Mouse (Mus musculus) intestine, embryonic 16.5 days (tissue): ENCODE results near the gene Tagln3. TPM values are rescaled to one million over a fixed set of nuclear protein-coding genes. Genes with fewer than 3 reads are reported as not detected.

Experiments used
- ATAC-seq: fragments of 200-750 bp; cut with Nextera tagmentation; 2 replicates; pipeline ENCODE4 v1.8.0; 2017; ENCODE audit warnings: moderate TSS enrichment, moderate library complexity
- H3K27ac ChIP-seq: fragments of 300-500 bp; sonication (generic); 2 replicates; pipeline ENCODE4 v1.5.1; 2014; ENCODE audit warnings: mild to moderate bottlenecking, low read length
- H3K27me3 ChIP-seq: fragments of 300-500 bp; sonication (generic); replicated peaks from 2 replicates; pipeline ENCODE4 v1.6.1; 2014; ENCODE audit warnings: low read length, control low read depth, mixed read lengths; ENCODE audit not compliant: control insufficient read depth, insufficient read depth
- H3K36me3 ChIP-seq: fragments of 300-500 bp; sonication (generic); 2 replicates; pipeline ENCODE4 v1.6.1; 2014; ENCODE audit warnings: low read length, control low read depth; ENCODE audit not compliant: control insufficient read depth, insufficient read depth
- H3K4me1 ChIP-seq: fragments of 300-500 bp; sonication (generic); 2 replicates; pipeline ENCODE4 v1.6.1; 2014; ENCODE audit warnings: low read length, control low read depth, mixed read lengths; ENCODE audit not compliant: control insufficient read depth, insufficient read depth
- H3K4me2 ChIP-seq: fragments of 300-500 bp; sonication (generic); 2 replicates; pipeline ENCODE4 v1.6.1; 2014; ENCODE audit warnings: low read depth, low read length, control low read depth
- H3K4me3 ChIP-seq: fragments of 300-500 bp; sonication (generic); 2 replicates; pipeline ENCODE4 v1.5.1; 2014; ENCODE audit warnings: mild to moderate bottlenecking, low read length
- H3K9ac ChIP-seq: fragments of 300-500 bp; sonication (generic); 2 replicates; pipeline ENCODE4 v1.6.1; 2014; ENCODE audit warnings: low read depth, low read length
- H3K9me3 ChIP-seq: fragments of 300-500 bp; sonication (generic); 2 replicates; pipeline ENCODE4 v1.6.1; 2016; ENCODE audit warnings: low read length, control low read depth; ENCODE audit not compliant: control insufficient read depth
- WGBS: fragments of 180-500 bp; shearing (Covaris S2); extraction: QIAGEN DNeasy Blood & Tissue Kit; methylation state at CpG from one replicate; pipeline ENCODE4 v1.1.7; 2014; 5-methylcytosine and 5-hydroxymethylcytosine counted together
- polyA plus RNA-seq: library from polyadenylated mRNA; unstranded; fragments of >200 nt; fragmentation: Nextera tagmentation; extraction: Ambion mirVana; gene quantifications from 2 replicates; pipeline ENCODE4 v1.2.1, GENCODE M21; 2015

Tagln3 gene
- polyA plus RNA-seq, 1 experiment from 2014 or later, result 24.7 TPM

DNA sequence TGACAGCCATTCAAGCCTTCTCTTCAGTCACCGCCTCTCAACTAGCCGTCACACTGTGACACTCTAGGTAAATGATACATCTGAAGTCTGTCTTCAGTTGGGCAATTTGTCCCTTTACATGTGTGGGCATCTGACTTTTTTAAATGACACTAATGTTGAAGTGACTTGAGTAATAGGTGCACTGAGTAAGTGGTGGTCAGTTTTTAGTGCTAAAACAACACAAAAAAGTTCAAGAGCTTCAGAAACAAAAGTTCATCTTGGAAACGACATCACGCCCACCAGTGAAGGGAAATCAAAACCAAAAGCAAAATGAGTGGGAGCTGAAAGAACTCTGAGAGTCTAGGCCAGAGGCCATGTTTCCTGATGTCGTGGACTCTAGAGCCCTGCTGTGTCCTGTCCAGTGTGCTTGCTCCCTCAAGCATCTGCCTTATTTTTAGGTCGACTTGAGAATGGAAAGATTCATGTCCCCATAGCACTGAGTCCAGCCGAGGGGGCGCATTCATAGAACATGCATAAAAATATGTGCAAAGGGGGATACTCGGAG lies 34.4 kb upstream of the Tagln3 start:
- Histone ChIP-seq H3K4me3 (no peak overlapping the region), H3K9me3 (no peaks in the 10 kb centered on the region), H3K9ac (no peak overlapping the region), H3K4me1 (no peaks in the 10 kb centered on the region), H3K36me3 (no peaks in the 10 kb centered on the region; the same call in 1 of the 2 replicates), H3K27ac (no peak overlapping the region), H3K27me3 (no peaks in the 10 kb centered on the region), H3K4me2 (no peak overlapping the region)
- ATAC-seq, result no peak
- 86% methylated on average over 9 of the region's 9 CpGs for WGBS

DNA sequence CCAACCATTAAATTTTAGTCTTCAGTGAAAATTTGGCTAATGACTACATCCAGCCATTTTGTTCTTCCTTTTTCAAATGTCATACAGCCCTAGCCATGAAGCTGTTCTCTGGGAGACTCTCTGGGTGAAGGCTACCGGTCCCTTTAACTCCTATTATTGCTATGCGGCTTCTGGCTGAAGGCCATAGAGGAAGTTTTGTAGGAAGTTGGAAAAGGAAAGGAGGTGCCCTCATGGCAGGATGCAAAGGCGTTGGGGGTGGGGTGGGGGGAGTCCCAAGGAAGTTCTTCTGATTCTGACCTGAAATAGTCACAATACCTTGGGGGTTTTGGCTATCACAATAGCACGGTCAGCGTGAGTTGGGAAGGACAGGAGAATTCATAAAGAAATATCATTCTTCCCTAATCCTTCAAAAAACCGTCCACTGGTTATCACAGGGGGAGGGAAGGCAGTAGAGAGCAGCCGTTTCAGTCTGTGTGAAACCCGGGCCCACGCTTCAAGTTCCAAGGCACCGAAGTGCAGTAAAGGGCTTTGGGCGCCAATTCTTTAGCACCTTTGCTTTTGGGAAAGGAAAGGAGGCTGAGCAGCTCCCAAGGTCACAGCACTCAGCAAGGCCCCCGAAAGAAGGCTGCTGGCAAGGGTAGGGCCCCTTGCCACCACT lies 33.1 kb upstream of the Tagln3 start:
- no peaks in the 10 kb centered on the region; the same call in 1 of the 2 replicates for H3K36me3 ChIP-seq
- H3K4me3 ChIP-seq, result no peak overlapping the region
- peak; percentile 48 for ATAC-seq
- WGBS, result 82% methylated on average over 12 of the region's 12 CpGs
- no peak overlapping the region for H3K9ac ChIP-seq
- peak overlapping the region; percentile 38; the same call in 1 of the 2 replicates for H3K27ac ChIP-seq
- H3K9me3 ChIP-seq, result no peaks in the 10 kb centered on the region
- H3K4me1 ChIP-seq, result no peaks in the 10 kb centered on the region
- no peak overlapping the region for H3K4me2 ChIP-seq
- no peaks in the 10 kb centered on the region for H3K27me3 ChIP-seq

DNA sequence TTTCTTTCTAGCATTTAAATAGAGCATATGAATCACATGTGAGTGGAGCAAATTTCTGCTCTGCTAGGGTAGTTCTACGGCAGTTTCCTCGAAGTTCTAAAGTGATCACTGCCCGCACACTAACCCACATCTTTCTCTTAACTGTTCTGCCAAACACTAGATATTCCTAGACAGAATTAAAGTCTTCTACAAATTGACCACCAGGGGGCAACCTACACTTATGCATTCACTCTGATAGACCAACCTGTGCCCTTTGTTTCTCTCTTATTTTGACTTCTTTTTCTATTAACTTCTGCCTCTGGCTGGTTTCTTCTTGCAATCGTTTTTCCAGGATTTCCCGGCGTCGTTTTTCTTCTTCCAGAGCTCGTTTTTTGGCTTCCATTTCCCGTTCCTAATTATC lies 32.4 kb upstream of the Tagln3 start:
- H3K27ac ChIP-seq, result no peak overlapping the region
- no peak overlapping the region for H3K4me3 ChIP-seq
- peak; percentile 65; the same call in 1 of the 2 replicates for ATAC-seq
- no peaks in the 10 kb centered on the region for H3K4me1 ChIP-seq
- H3K36me3 ChIP-seq, result peaks cover 3% of the 10 kb centered on the region; the same call in 1 of the 2 replicates
- no peaks in the 10 kb centered on the region for H3K9me3 ChIP-seq
- H3K27me3 ChIP-seq, result no peaks in the 10 kb centered on the region
- H3K4me2 ChIP-seq, result no peak overlapping the region
- WGBS, result 38% methylated on average over 9 of the region's 9 CpGs
- H3K9ac ChIP-seq, result no peak overlapping the region

DNA sequence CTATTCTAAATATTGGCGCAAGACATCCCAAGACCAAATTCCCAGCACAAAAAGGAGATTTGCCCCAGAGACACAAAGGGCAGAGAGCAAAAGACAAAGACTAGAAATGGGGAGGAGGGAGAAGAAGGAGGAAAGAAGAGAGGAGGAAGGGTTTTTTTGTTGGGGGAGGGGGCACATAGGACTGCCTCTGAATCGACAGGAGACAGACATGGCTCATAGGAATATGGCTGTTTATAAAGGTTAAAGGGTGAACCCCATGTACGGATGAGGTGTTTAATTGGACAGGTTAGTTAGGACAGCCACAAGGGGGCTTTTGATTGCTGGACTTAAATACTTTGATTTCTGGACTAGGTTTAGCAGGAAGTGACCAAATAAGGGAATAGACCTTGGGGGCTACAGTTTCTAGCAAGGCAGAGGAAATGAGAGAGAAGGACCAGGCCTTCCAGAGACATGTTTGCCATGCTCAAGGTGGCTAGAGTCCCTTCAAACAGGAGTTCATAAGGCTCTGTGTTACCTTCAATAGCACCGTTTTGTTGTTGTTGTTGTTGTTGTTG lies 19.3 kb upstream of the Tagln3 start:
- WGBS, result 59% methylated on average over 4 of the region's 4 CpGs
- no peaks in the 10 kb centered on the region for H3K36me3 ChIP-seq
- ATAC-seq, result no peak
- no peak overlapping the region for H3K27ac ChIP-seq
- H3K4me2 ChIP-seq, result no peak overlapping the region
- no peaks in the 10 kb centered on the region for H3K27me3 ChIP-seq
- no peak overlapping the region for H3K4me3 ChIP-seq
- H3K9ac ChIP-seq, result no peak overlapping the region
- no peaks in the 10 kb centered on the region for H3K9me3 ChIP-seq
- peaks cover 12% of the 10 kb centered on the region; the same call in 1 of the 2 replicates for H3K4me1 ChIP-seq

DNA sequence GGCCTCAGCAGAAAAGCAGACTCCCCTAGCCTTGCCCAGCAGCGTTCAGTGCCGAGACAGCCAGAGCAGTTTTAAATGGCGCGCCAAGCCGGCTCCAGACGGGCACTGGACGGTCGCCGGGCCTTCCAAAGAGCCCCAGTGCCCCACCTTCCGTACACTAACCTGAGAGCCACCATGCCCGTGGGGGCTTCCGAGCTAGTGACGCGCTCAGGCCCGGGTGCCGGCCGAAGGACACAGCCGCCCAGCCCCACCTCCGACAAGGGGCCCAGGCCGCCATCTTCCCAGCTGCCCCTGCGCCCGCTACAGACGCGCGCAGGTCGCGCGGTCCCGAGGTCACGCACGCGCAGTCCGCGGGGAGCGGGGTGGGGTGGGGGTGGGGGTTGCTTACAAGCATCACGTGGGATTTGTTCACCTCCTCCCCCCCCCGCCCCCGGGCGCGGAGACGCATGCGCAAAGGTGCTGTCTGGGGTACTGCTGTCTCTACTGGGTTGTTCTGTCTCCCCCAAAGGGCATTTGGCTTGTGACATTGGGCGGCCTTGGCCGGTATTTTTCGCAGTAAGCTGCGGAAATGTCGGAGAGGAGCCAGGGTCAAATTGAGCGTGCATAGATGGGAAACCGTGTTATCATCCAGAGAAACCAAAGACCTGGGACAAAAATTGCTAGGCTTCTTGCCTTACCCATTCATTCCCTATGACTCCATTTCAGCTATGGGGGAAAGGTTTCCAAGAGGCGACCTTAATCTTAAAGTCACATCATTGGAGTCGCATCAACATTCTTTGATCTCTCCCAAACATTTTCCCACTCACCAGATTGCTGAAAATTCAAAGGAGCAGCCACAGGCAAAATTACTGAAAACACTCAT lies 18.4 kb upstream of the Tagln3 start, which contains the start of gene Abhd10:
Gene Abhd10, minus strand, starts transcription at position 341 of the 862 bp plus-strand sequence.
- H3K36me3 ChIP-seq, result no peaks in the 10 kb centered on the region
- no peaks in the 10 kb centered on the region for H3K27me3 ChIP-seq
- under 1% methylated on average over 51 of the region's 51 CpGs for WGBS
- H3K4me3 ChIP-seq, result peak within 1 kb of the TSS; percentile 84
- no peaks in the 10 kb centered on the region for H3K9me3 ChIP-seq
- H3K4me1 ChIP-seq, result peaks cover 12% of the 10 kb centered on the region; the same call in 1 of the 2 replicates
- H3K9ac ChIP-seq, result peak within 1 kb of the TSS; percentile 96
- ATAC-seq, result peak; percentile 99
- H3K27ac ChIP-seq, result peak within 1 kb of the TSS; percentile 91
- peak within 1 kb of the TSS; percentile 61 for H3K4me2 ChIP-seq

DNA sequence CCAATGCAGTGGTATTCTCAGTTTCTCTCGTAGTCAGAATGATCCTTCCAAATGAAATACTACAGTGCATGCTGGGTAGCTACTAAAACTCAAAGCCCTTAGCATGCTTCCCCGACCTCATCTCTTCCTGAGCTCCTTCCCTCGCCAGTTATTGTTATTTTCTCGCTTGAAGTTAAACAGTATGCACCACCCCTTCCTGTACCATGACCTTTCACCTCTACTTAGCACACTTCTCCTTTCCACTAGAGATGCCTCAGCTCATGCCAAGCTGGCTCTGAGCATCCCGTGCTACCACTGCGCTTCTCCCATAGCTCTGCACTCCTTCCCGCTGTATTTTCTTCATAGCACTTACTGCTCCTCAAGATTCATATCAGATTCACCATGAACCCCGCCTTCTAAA lies 13.5 kb upstream of the Tagln3 start:
- Histone ChIP-seq H3K27ac (no peak overlapping the region), H3K9ac (no peak overlapping the region), H3K27me3 (no peaks in the 10 kb centered on the region), H3K4me3 (no peak overlapping the region), H3K4me1 (peaks cover 6% of the 10 kb centered on the region; the same call in 1 of the 2 replicates), H3K9me3 (no peaks in the 10 kb centered on the region), H3K36me3 (peaks cover 3% of the 10 kb centered on the region; the same call in 1 of the 2 replicates), H3K4me2 (no peak overlapping the region)
- no peak for ATAC-seq
- WGBS, result 83% methylated on average over 8 of the region's 8 CpGs

DNA sequence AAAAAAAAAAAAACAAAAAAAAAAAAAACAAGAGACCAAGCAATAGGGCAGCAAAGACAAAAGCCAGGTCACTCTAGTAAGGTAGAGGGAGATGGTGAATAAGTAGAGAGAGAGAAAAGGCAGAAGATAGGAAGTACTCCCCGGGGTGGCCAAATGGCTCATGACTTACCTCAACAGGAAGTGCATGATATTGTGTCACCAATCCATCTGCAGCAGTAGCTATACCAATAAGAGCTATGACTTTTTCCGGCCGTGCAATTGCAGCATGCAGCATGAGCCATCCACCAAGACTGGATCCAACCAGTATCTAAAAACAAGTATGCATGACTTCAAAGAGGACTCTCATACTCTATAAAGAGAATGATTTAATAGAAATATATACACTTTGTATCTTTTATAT lies 12.3 kb upstream of the Tagln3 start:
- H3K9ac ChIP-seq, result no peak overlapping the region
- no peak for ATAC-seq
- WGBS, result 93% methylated on average over 3 of the region's 3 CpGs
- H3K9me3 ChIP-seq, result no peaks in the 10 kb centered on the region
- H3K4me2 ChIP-seq, result no peak overlapping the region
- H3K27ac ChIP-seq, result no peak overlapping the region
- H3K4me3 ChIP-seq, result no peak overlapping the region
- peaks cover 4% of the 10 kb centered on the region; the same call in 1 of the 2 replicates for H3K36me3 ChIP-seq
- H3K27me3 ChIP-seq, result no peaks in the 10 kb centered on the region
- peaks cover 6% of the 10 kb centered on the region; the same call in 1 of the 2 replicates for H3K4me1 ChIP-seq

DNA sequence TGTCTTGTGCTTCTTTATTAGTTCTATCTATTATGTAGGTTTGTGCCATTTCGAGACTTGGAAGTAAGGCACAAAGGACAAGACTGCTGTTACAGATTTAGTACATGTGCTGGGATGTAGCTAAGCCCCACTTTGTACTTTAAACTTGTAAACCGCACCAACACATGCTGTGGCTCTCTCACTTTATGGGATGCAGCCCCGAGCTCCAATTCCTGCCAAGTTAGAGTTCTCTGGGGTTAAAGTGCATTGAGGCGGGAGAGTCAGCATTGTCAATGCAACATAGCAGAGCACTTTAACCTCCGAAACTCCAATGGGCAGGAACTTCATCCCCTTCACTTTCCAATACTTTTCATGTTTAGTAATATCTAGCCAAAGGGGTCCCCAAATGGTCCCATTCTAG lies 4.8 kb upstream of the Tagln3 start:
- Histone ChIP-seq H3K27me3 (no peaks in the 10 kb centered on the region), H3K9me3 (no peaks in the 10 kb centered on the region), H3K9ac (no peak overlapping the region), H3K36me3 (peaks cover 8% of the 10 kb centered on the region; the same call in 1 of the 2 replicates), H3K27ac (no peak overlapping the region), H3K4me2 (no peak overlapping the region), H3K4me1 (peaks cover 3% of the 10 kb centered on the region), H3K4me3 (no peak overlapping the region)
- no peak for ATAC-seq
- WGBS, result 80% methylated on average over 5 of the region's 5 CpGs

DNA sequence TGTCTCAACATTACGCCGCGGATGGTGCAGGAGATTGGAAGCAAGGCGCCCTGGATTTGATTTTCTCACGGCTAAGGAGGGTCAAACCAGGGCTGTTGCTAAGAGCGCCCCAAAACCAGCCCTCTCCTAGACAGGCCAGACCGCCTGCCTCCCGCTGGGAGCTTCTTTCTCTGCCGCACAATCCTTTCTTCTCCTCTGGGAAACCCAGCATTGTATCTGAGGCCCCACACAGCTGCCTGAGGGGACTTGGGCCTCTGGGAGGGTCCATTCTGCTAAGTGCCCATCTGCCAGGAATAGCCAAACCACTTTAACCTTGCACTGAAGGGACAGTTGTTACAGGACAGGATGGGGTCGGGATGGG lies 314 bp upstream of the Tagln3 start:
- H3K9ac ChIP-seq, result peak overlapping the region; percentile 64
- peak overlapping the region; percentile 90 for H3K4me2 ChIP-seq
- H3K9me3 ChIP-seq, result no peaks in the 10 kb centered on the region
- no peaks in the 10 kb centered on the region for H3K27me3 ChIP-seq
- peak; percentile 54 for ATAC-seq
- no peak overlapping the region for H3K27ac ChIP-seq
- H3K4me1 ChIP-seq, result peaks cover 7% of the 10 kb centered on the region
- 3% methylated on average over 10 of the region's 10 CpGs for WGBS
- H3K4me3 ChIP-seq, result peak overlapping the region; percentile 54
- peaks cover 2% of the 10 kb centered on the region; the same call in 1 of the 2 replicates for H3K36me3 ChIP-seq
